Mouse (Mus musculus): ENCODE measurements around the gene Nrg3.

- TF ChIP-seq CTCF (IDR thresholded peaks at IDR 0.05; ENCODE audit: borderline replicate concordance, extremely low read depth, insufficient read depth, insufficient read length) (no peak), POLR2A (IDR thresholded peaks at IDR 0.05; ENCODE audit: borderline replicate concordance, extremely low read depth, insufficient read depth, insufficient read length, poor library complexity, severe bottlenecking) (no peak)
Measured at GRCm38 (mm10) chr14:38629671-38630070, 843.2 kb downstream of the Nrg3 start.

Data from brain, embryonic 14.5 days (tissue).